Mouse (Mus musculus) spleen, postnatal 10 days (tissue): ENCODE measurements at regions not wholly inside any gene's neighbourhood (a gene's known extent, or its start where the extent isn't known, plus 50 kb on each side); places are given as distances from the start of the nearest gene placed in this dataset.
A peak's percentile ranks its signal among the peaks of the same experiment; 100 is the strongest.

Source experiments
- DNase-seq, 2 experiments: peaks; one replicate each; pipeline ENCODE4 v3.0.0; 2021 to 2022; ENCODE audit warnings: low spot score in 2 of 2

- DNase-seq, result peak; percentile 18 to 37
Observed at GRCm38 (mm10) chr17:47140969-47141842, 130.8 kb upstream of the Ubr2 start.

GRCm38 (mm10) chr17:47140241-47140968, 130.0 kb upstream of the Ubr2 start:
- DNase-seq, result peak in 1 of 2 experiments; percentile 46

- peak; percentile 22 to 70 for DNase-seq
Observed at GRCm38 (mm10) chr17:47139730-47140231, 129.4 kb upstream of the Ubr2 start.

- DNase-seq, result no peak
Observed at GRCm38 (mm10) chr17:47139171-47139617, 128.8 kb upstream of the Ubr2 start.

- DNase-seq, result no peak
Observed at GRCm38 (mm10) chr17:47138174-47138573, 127.8 kb upstream of the Ubr2 start.

GRCm38 (mm10) chr17:47135391-47135790, 125.0 kb upstream of the Ubr2 start:
- no peak for DNase-seq

GRCm38 (mm10) chr17:47133785-47134184, 123.4 kb upstream of the Ubr2 start:
- DNase-seq, result no peak

GRCm38 (mm10) chr17:47127571-47127970, 117.2 kb upstream of the Ubr2 start:
- no peak for DNase-seq

GRCm38 (mm10) chr17:47123576-47123975, 113.2 kb upstream of the Ubr2 start:
- DNase-seq, result no peak

GRCm38 (mm10) chr17:47122221-47122620, 111.9 kb upstream of the Ubr2 start:
- no peak for DNase-seq

GRCm38 (mm10) chr17:47118010-47118409, 107.7 kb upstream of the Ubr2 start:
- DNase-seq, result no peak

- peak in 1 of 2 experiments; percentile 37 for DNase-seq
Observed at GRCm38 (mm10) chr17:47115754-47116153, 105.4 kb upstream of the Ubr2 start.

- no peak for DNase-seq
Observed at GRCm38 (mm10) chr17:47115141-47115540, 104.8 kb upstream of the Ubr2 start.

- no peak for DNase-seq
Observed at GRCm38 (mm10) chr17:47114736-47115135, 104.4 kb upstream of the Ubr2 start.

GRCm38 (mm10) chr17:47112556-47113225, 102.3 kb upstream of the Ubr2 start:
- DNase-seq, result no peak

GRCm38 (mm10) chr17:47110836-47111235, 100.5 kb upstream of the Ubr2 start:
- no peak for DNase-seq

GRCm38 (mm10) chr17:47104328-47104727, 94.0 kb upstream of the Ubr2 start:
- no peak for DNase-seq

GRCm38 (mm10) chr17:47095191-47095590, 84.8 kb upstream of the Ubr2 start:
- DNase-seq, result no peak

- no peak for DNase-seq
Observed at GRCm38 (mm10) chr17:47092076-47092475, 81.7 kb upstream of the Ubr2 start.

GRCm38 (mm10) chr17:47089769-47090168, 79.4 kb upstream of the Ubr2 start:
- DNase-seq, result peak in 1 of 2 experiments; percentile 38

- DNase-seq, result no peak
Observed at GRCm38 (mm10) chr17:47069206-47069605, 58.9 kb upstream of the Ubr2 start.

- no peak for DNase-seq
Observed at GRCm38 (mm10) chr17:47065307-47065901, 55.0 kb upstream of the Ubr2 start.
